Mouse (Mus musculus): ENCODE measurements around the gene Gm4881.
A peak's percentile ranks its signal among the peaks of the same experiment; 100 is the strongest.

The Gm4881 gene

DNA sequence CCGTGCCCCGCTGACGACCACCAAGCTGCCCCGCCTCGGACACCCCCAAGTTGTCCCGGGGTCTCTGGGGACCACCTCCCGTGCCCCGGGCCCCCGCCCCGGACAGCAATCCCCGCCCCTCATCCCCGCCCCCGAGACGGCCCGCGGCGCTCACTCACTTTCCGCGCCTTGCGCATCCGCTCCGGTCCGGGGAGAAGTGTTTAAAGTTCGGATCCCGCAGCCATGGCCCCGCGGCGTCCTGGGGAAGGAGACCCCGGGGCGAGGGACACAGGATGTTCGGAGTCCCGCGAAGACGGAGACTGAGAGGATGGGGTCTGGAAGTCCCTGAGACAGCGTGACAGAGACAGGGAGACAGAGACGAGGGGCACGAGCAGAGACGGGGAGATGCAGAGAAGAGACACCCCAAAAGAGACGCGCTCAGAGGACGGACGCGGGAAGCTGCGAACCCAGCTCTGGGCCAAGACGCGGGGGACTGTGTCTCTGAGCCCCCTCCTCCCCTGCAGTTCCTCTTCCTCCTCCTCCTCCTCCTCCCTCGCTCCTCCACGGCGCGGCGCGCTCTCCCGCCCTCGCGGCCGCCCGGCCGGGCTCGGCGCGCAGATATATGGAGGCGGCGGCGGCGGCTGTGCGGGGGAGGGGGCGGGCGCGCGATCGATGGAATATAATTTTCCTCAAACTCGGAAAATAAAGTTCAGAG is at the start of gene Gm4881:
Gene Gm4881, minus strand, starts transcription at position 238 of the 694 bp plus-strand sequence.
- DNase-seq, result no peak

- DNase-seq, result no peak
Measured at GRCm38 (mm10) chr7:24993081-24993480, 48.8 kb upstream of the Gm4881 start.

DNA sequence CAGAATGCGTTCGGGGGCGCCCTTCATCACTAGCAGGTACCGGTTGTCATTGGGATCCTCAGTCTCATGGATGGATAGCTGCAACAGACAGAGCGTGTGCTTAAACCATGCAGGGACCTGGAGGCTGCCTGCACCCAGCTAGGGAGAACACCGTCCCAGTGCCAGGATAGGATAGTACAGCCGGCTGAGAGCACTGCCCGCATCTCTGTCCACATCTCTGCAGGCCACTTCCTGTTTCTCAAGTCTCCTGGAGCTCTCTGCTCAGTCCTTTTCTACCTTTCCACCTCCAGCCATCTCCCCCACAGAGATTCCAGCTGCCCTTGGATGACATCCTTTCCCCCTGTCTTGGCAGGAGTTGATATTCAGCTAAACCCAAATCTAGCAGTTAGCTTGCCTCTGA is 46.2 kb upstream of the Gm4881 start:
- no peak for DNase-seq

GRCm38 (mm10) chr7:24987941-24988340 is 43.6 kb upstream of the Gm4881 start:
- no peak for DNase-seq

DNA sequence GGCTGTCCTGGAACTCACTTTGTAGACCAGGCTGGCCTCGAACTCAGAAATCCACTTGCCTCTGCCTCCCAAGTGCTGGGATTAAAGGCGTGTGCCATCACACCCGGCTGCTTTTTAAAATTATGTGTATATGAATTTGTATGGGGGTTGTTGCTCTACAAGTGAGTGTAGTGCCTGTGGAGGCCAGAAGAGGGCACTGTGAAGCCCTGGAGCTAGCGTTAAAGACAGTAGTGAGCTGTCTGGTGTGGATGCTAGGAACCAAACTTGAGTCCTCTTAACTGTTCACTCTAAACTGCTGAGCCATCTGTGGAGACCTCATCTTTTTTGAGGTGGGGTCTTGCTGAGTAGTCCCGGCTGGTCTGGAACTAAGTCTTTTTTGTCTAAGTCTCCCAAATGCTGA is 41.5 kb upstream of the Gm4881 start:
- DNase-seq, result no peak

DNA sequence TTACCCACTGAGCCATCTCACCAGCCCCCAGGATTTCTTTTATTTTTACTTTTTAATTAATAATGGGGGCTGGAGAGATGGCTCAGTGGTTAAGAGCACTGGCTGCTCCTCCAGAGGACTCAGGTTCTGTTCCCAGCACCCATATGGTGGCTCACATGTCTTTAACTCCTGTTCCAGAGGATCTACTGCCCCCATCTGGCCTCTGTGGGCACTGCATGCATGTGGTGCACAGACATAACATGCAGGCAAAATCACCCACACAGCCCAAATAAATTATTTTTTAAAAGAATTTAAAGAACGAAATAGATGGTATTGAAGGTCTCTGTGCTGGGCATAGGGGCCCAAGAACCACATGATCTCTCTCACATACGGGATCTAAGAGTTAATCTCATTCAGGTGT is 40.0 kb upstream of the Gm4881 start:
- DNase-seq, result no peak

GRCm38 (mm10) chr7:24983396-24983795 is 39.1 kb upstream of the Gm4881 start:
- DNase-seq, result no peak

DNA sequence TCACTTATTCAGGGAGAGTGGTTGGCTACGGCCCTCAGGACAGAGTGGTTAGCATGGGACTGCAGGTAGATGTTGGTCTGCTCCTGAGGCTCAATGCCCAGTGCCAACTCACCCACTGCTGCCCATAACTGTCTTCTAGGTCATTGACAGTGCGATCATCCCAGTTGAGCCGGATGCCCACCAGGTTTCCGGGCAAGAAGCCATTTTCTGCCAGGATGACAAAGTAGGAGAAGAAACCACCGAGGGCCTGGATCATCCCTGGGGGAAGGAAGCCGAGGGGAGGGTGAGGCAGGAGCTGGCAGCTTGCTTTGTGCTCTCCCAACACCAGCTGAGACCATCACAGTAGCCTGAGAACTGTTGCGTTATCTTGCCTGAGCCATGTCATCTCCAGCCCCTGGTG is 36.1 kb upstream of the Gm4881 start:
- no peak for DNase-seq

GRCm38 (mm10) chr7:24978781-24979180 is 34.5 kb upstream of the Gm4881 start:
- no peak for DNase-seq

- peak; percentile 49 for DNase-seq
Measured at GRCm38 (mm10) chr7:24974893-24975595, 30.8 kb upstream of the Gm4881 start.

- DNase-seq, result no peak
Measured at GRCm38 (mm10) chr7:24973902-24974301, 29.6 kb upstream of the Gm4881 start.

- no peak for DNase-seq
Measured at GRCm38 (mm10) chr7:24973208-24973607, 28.9 kb upstream of the Gm4881 start.

DNA sequence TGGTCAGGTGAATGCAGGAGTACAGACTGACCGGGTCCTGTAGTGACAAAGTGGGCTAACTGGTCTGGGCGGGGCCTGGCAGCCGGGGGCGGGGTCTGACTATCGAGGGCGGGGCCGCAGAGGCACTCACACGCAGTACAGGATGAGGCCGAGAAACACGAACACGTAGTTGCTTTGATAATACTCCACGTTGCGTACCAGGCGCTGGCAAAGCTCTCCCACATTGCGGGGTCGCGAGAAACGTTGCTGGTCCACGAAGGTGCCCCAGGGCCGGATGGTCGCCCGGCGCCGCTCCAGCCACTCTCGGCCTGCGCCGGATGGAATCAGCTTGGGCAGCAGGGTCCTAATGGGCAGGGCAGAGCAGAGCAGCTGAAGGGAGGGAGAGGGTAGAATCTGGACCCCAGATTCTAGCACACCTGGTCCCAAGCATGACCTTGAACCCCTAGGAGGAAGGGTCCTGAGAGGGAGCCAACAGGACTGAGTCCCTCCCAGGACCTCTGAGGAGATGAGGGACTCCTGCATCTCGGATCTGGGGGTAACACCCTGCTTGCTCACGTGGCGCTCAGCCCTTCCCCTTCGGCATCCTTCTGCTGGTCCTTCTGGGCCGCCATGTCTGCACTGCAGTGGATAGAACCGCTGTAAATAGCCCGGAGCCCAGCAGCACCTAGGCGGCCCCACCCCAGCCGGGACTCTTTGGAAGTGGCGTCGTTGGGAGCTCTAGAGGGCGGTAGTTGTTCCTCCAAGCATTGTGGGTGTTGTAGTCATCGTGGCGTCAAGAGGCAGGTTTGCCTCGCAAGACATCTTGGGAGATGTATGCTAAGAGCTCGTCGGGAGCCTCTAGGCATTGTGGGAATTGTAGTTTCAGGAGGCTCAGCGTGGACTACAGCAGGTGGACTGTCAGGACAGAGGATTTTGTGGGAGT is 27.9 kb upstream of the Gm4881 start, which contains the start of gene Rabac1:
Gene Rabac1, minus strand, starts transcription at position 783 of the 922 bp plus-strand sequence.
- peak; percentile 96 for DNase-seq

DNA sequence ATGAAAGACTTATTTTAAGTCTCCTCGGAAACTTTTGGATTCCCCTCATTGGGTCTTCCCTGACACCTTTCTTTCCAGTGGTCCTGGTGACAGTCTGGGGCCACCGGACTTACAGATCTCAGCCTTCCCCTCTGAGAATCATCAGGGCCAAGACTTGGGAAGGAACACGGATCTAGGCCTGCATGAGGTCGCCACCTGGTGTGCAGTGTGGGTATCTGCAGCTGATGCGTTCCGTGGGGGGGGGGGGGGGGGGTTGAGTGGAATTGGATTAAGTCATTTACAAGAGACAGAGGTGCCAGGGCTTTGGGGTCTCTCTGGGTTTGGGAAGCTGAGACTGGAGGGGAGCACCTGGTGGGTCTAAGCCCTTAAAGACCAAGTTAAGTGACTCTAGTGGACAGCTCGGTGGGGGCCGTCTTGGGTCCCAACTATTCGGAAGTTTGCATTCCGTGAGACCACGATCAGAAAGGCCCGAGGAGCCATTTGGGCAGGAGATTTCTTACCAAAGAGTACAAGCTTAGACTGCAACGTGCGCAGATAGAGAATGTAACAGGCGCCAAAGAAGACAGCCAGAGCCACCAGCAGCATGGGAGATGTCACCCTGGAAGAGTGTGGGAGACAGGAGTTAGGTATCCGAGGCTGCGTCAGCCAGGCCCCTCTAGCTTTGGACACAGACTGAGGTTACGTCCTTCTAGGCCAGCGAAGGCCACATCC is 27.1 kb upstream of the Gm4881 start:
- peak; percentile 57 for DNase-seq

DNA sequence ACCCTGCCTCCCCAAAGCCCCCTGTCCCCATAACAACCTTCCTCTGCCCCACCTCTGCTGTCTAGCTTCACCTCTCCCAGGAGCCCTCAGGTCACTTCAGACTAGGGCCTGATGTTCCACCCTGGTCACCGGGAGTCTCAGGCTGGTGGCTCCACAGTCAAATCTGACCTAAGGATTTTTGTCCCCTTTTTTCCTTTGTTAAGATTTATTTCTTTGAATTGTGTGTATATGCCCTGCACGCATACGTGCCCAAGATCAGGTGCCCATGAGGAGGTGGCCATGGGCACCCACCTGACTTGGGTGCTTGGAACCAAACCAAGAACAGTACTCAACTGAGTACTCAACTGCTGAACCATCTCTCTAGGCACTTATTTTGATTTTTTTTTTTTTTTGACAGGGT is 26.0 kb upstream of the Gm4881 start:
- no peak for DNase-seq

- no peak for DNase-seq
Measured at GRCm38 (mm10) chr7:24969805-24970204, 25.5 kb upstream of the Gm4881 start.

DNA sequence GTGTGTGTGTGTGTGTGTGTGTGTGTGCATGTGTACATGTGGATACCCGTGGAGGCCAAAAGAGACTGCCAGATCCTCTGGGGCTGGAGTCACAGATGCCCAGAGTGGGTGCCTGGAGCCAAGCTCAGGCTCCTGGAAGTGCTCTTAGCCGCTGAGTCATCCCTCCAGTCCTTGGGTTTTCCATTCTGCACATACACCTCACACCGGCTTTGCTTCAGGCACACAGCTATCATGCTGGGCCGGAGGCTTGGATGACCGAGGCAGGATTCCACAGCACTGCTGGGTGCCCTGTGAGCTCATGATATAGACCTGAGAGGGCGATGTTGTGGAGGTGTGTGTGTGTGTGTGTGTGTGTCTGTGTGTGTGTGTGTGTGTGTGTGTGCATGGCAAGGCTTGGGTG is 24.2 kb upstream of the Gm4881 start:
- DNase-seq, result no peak

- DNase-seq, result no peak
Measured at GRCm38 (mm10) chr7:24967966-24968365, 23.7 kb upstream of the Gm4881 start.

DNA sequence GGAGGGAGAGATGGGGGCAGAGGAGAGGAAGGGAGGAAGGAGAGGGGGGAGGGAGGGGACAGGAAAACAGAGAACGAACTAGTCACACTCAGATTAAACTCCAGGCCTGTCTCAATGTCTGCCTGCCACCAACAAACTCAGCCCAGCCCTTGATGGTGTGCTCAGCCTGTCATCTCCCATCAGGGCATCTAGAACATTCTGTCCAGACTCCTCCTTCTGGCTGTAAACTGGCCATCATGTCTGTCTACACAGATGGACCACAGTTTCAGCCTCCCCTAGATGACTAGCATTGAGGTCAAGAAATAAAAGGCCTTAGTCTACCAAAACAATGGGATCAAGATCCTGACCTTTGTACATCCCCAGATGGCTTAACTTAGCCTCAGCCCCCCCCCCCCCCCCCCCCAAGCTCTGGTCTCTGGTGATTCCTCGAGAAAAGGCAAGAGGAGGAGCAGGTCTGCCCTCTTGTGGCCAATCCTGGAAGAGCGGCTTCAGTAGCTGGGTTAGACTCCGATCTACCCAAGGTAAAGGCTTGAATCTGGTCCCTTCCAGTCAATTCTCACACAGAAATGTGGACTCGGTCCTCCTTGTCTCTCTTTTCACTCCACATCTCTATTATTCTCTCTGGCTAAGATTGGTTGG is 20.7 kb upstream of the Gm4881 start:
- DNase-seq, result peak; percentile 88

DNA sequence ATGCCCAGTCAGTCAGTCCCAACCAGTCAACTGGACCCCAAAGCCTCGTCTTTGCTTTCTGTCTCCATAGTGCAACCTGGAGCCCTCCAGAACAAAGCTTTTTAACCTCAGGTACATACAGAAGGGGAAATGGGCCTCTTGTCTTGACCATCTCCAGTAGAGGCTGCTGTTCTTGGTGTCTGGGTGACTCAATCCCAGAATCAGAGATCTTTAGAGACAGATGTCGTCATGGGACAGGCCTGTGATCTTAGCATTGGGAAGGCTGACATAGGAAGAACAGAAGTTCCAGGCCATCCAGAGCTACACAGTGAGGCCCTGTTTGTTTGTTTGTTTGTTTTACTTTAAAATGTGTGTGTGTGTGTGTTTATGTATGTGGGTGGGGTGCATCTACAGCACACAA is 20.0 kb upstream of the Gm4881 start:
- no peak for DNase-seq

DNA sequence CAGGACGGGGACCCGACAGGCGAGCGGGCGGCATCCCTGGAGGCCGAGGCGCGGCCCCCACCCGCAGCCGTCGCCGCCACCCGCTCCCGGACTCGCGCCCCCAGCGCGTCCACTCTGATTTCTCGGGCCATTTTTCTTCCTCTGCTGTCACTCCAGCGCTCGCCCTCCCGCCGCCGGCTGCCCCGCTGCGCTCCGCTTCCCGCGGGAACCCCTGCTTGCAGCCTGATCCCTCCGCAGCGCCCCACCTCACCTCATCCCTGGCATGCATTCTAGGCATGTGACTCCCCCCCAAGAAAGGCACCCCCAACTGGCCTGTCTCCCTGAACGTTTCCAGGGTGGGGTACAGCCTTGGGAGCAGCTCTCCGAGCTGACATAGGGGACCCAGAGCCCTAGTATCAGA is 10.9 kb upstream of the Gm4881 start:
- DNase-seq, result no peak

- peak; percentile 27 for DNase-seq
Measured at GRCm38 (mm10) chr7:24954450-24954849, 10.2 kb upstream of the Gm4881 start.

Data from lung, postnatal 10 days (tissue).